Mouse (Mus musculus): ENCODE measurements around the gene Mroh8.

The Mroh8 gene

DNA sequence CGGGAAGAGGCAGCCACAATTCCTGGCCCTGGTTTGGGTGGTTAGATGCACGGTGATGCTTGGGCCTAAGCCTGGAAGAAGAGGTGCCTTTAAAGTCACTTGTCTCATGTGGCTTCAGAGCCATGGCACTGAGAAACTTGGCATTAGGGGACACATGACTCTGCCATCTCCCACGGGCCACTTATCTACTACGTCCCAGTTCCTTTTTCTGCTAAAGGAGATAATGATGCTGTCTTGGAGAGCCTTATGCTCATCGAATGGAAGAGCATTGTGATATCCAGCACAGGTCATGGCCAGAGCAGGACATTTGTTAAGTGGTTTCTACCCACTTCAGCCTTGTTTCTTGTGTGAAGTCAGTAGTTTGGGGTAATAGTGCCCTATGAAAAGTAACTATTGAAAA, 9.6 kb upstream of the Mroh8 start:
- DNase-seq (ENCODE audit: low read depth): no peak

- peak; percentile 74 for DNase-seq (ENCODE audit: low read depth)
Observed at GRCm38 (mm10) chr2:157287542-157287941, 8.2 kb upstream of the Mroh8 start.

DNA sequence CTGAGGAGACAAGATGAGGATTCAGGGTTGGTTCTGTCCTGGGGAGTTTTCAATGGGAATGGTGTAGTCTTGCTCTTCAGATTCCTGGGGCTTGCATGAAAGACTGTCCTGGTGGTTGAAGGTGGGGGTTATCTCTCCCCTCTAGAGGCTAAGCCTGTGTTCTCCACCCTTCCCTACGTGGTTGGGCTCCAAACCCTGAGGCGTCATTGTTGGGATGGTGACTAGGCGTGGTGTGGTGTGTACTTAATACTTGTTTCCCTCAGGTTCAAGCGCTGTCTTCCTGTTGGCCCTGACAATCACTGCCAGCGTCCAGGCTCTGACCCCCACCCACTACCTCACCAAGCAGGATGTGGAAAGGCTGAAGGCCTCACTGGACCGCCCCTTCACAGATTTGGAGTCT, 4.0 kb upstream of the Mroh8 start:
- DNase-seq (ENCODE audit: low read depth): no peak

DNA sequence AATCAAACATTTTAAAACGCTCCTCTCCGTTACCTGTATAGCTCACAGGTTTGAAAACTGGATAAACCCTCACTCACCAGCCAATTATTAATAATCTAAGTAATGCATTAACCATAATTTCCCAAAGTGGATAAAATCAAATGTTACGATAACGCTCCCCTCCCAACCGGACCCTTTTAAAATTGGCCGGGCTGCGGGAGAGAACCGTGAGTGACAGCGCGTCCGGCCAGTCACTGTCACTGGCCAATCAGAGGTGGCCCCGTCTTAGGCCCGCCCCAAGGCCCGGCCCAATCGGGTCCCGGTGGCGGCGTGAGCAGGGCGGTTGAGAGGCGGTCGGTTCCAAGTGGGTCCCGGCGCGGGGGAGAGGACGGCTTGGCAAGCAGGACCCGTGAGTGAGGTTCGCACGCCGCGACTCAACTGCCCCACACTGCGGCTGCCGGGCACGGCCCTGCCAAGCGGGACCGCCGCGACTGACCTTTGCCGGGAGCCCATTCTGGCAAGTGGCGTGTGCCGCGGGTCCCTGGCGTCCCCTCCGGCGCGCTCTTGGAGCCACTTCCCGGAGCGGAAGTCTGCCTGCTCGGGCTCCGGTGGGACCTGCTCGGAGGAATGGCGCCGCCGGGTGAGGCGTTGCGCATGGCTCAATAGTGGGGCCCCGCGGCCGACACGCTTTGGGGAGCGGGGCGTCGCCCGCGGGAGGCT, 483 bp downstream of the Mroh8 start, which contains the start of gene Rpn2:
Rpn2 (plus strand) TSS at position 301 of the 699 bp plus-strand sequence.
- peak; percentile 96 for DNase-seq (ENCODE audit: low read depth)

DNA sequence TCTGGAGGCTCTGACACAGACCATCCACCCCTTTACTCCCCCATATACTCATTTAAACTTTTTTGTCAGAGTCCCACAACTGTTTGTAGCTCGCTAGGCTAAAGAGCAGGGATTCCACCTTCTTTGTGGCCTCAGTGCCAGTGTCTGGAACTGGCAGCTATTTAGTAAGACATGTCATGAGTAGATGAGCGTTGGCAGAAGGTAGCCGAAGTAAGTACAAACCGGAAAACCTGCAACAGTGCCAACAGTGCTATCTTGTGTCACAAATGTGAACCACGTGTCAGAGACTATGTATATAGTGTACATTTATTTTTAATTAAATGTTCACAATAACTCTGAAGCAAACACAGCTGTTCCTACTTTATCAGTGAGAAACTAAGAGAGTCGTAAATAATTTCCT, 15.5 kb downstream of the Mroh8 start:
- DNase-seq (ENCODE audit: low read depth): no peak

- no peak for DNase-seq (ENCODE audit: low read depth)
Observed at GRCm38 (mm10) chr2:157263101-157263500, 16.2 kb downstream of the Mroh8 start.

- DNase-seq (ENCODE audit: low read depth): no peak
Observed at GRCm38 (mm10) chr2:157262506-157262905, 16.8 kb downstream of the Mroh8 start.

DNA sequence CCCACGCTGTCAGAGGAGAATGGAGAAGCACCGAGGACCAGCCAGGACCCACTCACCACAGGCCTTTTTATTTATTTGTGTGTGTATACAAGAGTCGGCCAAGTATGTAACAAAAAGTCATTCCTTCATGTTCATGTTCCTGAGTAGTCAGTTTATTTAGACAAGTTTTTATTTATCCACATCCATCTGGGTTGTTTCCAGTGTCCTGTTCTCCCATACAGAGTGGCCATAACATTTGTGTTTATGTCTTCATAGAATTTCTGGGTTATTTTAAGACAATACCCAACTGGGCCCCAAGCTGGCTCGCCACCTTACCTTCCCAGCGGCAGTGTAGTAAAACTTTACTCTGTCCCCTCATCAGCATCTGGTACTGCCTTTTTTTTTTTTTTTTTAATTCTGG, 17.4 kb downstream of the Mroh8 start:
- no peak for DNase-seq (ENCODE audit: low read depth)

DNA sequence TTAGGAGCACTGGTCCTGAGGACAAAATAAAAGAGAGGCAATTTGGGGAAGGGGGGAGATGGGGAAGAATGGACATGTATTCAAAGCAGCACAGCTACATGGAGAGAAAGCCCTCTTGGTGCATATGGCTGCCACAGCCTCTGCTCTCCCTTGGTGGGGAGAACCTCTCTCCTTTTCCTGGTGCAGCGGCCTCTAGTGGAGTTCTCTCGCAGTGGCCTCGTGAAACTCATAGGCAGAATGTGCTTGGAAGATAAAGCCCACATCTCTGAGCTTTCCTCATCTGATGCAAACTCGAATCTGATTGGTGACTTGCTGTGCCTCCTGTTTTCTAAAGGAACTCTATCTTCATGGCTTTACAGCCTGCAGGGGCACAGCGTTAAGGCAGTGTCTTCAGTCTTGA, 19.6 kb downstream of the Mroh8 start:
- DNase-seq (ENCODE audit: low read depth): peak; percentile 76

GRCm38 (mm10) chr2:157248111-157248510, 31.2 kb downstream of the Mroh8 start:
- no peak for DNase-seq (ENCODE audit: low read depth)

GRCm38 (mm10) chr2:157245603-157246002, 33.7 kb downstream of the Mroh8 start:
- no peak for DNase-seq (ENCODE audit: low read depth)

GRCm38 (mm10) chr2:157245001-157245400, 34.3 kb downstream of the Mroh8 start:
- peak; percentile 17 for DNase-seq (ENCODE audit: low read depth)

DNA sequence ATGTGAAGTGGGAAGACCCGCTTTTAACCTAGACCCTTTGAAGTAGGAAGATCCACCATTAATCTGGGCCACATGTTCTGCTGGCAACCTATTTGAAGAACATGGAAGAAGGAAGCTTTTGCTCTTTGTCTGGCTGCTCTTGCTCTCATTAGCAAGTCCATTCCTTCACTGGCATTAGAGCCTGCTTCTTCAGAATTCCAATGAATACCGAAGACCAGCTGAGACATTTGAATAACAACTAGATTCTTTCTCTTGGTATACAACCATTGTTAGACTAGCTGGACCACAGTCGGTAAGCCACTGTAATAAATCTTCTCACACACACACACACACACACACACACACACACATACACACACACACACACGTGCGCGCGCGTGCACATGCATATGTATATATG, 43.4 kb downstream of the Mroh8 start:
- no peak for DNase-seq (ENCODE audit: low read depth)

DNA sequence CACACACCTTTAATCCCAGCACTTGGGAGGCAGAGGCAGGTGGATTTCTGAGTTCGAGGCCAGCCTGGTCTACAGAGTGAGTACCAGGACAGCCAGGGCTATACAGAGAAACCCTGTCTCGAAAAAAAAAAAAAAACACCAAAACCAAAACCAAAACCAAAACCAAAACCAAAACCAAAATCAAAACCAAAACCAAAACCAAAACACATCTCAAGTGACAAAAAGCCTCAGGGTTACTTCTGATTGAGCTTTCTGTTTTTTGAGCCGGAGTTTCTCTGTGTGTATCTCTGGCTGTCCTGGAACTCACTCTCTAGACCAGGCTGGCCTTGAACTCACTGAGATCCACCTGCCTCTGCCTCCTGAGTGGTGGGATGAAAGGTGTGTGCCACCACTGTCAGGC, 57.4 kb downstream of the Mroh8 start:
- DNase-seq (ENCODE audit: low read depth): peak; percentile 58

DNA sequence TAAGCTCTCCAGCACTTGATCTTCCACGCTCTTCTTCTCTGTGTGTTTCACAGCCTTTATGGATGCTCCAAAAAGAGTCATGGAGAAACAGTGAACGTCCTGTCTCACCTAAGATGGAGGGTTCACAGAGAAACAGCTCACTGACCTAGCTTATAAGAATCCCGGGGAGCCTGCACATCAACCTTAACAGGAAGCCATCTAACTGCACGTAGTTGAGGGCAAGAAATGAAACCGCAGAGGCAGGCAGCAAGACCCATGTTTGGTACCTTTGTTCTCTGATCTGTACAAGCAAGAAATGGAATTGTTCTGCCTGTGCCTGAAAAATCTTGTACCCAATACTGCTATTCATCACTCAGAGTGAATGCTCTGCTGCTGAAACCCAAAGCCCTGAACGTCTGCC, 59.2 kb downstream of the Mroh8 start:
- peak; percentile 53 for DNase-seq (ENCODE audit: low read depth)

GRCm38 (mm10) chr2:157211731-157212130, 67.6 kb downstream of the Mroh8 start:
- no peak for DNase-seq (ENCODE audit: low read depth)

GRCm38 (mm10) chr2:157204366-157205218, 74.8 kb downstream of the Mroh8 start, which contains the start of gene Rbl1:
TSS of gene Rbl1 (minus strand) at chr2:157204534.
- DNase-seq (ENCODE audit: low read depth): peak; percentile 98

DNA sequence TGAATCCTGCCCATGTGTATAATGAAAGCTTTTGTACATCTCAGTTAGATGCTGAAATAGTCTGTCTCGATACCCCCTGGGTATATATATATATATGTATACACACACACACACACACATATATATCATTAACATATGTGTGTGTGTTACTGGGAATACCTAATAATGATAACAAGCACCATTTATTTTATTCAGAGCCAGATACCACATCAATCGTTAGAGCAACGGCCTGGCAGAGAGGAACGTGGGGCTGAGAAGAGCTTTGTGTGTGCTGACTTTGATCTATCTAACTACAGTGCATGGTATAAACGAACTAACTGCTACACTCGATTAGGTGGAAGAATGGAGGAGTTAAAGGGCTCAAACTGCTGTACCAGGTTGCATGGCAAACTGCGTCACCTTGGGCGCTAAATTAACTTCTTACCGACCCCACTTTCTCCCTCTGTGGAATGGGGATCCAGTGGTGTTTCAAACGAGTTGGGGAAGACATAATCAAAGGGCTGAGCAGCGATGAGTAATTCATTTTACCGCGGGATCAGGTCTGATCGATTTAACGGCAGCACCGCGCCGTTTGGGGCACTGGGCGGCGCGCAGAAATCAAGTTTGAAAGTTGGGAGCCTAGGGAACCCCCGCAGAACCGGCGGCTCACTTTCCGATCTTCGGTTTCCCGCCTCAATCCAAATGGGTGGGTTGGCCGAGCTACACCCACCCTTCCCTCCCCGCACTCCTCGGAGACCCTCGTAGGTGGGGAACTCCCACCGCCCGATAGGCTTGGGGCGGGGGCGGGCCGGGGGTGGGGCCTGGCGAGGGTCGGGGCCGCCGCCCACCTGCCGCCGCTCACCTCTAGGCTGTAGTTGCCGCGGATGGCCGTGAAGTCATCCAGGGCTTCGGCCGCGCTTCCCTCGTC, 75.6 kb downstream of the Mroh8 start:
- peak; percentile 83 for DNase-seq (ENCODE audit: low read depth)

DNA sequence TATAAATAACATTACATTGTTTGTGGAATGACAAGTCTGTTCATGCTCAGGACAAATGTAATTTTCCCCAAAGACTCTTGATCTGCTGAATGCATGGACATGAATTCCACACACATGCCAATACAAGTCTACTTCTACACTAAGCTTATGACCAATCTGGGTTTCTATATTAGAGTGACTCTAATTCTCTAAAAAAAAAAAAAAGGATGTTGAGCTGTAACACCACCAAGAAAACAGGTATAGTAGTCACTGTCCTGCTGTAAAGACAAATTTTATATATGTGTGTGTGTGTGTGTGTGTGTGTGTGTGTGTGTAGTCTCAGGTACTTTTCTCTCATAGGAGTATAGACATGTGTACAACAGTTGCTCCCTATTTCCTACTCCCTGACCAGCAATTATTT, 76.3 kb downstream of the Mroh8 start:
- DNase-seq (ENCODE audit: low read depth): peak; percentile 42

DNA sequence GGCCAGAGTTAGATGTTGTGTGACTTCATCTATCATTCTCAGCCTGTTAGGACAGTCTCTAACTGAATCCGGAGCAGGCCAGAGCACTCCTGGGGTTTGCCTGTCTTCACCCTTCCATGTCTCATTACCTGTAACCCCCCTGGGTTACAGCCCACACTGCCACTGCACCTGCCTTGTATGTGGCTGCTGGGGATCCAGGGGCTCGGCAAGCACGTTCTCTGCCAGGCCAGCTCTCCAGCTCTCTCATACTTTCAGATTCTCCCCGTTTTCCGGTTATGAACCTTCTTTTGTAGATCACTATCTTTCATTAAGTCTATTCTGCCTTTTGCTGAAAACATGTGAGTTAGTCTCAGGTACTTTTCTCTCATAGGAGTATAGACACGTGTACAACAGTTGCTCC, 77.0 kb downstream of the Mroh8 start:
- DNase-seq (ENCODE audit: low read depth): peak; percentile 70

DNA sequence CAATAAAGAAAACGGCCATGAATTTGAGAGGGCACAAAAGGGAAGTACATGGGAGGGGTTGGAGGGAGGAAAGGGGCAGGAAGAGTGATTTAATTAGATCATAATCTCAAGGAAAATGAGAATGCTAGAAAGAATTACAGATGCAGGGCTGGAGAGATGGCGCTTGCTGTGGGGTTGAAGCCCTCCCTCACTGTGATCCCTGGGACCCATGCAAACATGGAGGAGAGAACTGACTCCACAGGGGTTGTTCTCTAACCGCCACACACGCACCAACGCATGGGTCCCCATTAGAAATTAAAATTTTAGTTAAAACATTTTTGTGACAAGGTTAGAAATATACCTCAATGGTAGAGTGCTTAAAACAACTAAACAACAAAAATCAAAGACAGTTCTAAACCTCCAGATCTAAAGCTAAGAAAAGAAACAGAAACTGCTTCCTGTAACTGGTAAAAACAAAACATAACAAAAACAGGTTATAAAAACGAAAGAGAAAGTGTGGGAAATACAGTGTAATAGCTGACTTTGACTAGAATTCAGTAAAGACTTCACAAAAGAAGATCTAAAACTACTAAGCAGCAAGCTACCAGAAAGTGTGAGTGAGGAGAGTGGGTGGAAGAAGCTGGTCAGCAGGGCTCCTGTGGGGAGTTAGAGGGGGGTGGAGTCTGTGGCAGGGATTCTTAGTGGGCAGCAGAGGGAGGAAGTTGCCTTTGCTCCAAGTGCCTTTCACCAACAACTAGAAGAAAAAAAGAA, 78.1 kb downstream of the Mroh8 start:
- peak; percentile 82 for DNase-seq (ENCODE audit: low read depth)
